Mouse (Mus musculus) 3134 (cell line): ENCODE results near the gene Gm3183.
"Not testable (repeated sequence)": the region's sequence is repeated elsewhere in the genome, so short reads cannot be mapped to it uniquely, and the experiment has no call there.

Experiments
- DNase-seq: peaks from one replicate; pipeline ENCODE4 v3.0.0-alpha.2; 2011; ENCODE audit warnings: low spot score; ENCODE audit not compliant: insufficient read length; ENCODE audit errors: extremely low read depth

The Gm3183 gene

DNA sequence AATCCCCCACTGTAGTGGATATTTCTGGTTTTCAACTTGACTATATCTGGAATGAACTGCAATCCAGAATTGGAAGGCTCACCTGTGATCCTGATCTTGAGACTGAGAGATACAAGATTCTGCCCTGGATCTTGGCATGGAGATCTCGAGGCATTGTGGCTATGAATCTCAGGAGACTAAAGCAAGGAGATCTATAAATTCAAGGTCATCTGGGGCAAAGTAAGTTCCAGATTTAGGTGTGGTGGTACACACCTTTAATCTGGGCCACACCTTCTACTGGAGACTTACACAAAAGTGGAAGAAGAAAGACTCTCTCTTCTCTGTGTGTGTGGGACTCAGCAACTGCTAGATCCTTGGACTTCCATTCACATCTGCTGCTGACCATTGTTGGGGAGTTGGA is at the start of gene Gm3183:
Gm3183 (plus strand) TSS at position 301 of the 400 bp plus-strand sequence.
- DNase-seq: not testable (repeated sequence)
